Mouse (Mus musculus) kidney, embryonic 14.5 days (tissue): ENCODE data around the gene Nr6a1. TPM values are rescaled to one million over a fixed set of nuclear protein-coding genes. Genes with fewer than 3 reads are reported as not detected.

Experiments used
- ATAC-seq: fragments of 200-750 bp; cut with Nextera tagmentation; 2 replicates; pipeline ENCODE4 v1.8.0; 2017; ENCODE audit warnings: moderate number of reproducible peaks, mild to moderate bottlenecking, moderate TSS enrichment, moderate library complexity; ENCODE audit not compliant: low FRiP score, low TSS enrichment
- H3K27ac ChIP-seq: fragments of 300-500 bp; sonication (generic); 2 replicates; pipeline ENCODE4 v1.5.1; 2014; ENCODE audit warnings: low read depth, mild to moderate bottlenecking, low read length, moderate library complexity, mixed read lengths
- H3K27me3 ChIP-seq: fragments of 300-500 bp; sonication (generic); 2 replicates; pipeline ENCODE4 v1.6.1; 2014; ENCODE audit warnings: mild to moderate bottlenecking, low read length; ENCODE audit not compliant: control insufficient read depth, insufficient read depth
- H3K36me3 ChIP-seq: fragments of 300-500 bp; sonication (generic); 2 replicates; pipeline ENCODE4 v1.6.1; 2014; ENCODE audit warnings: low read length, mixed read lengths; ENCODE audit not compliant: control insufficient read depth, insufficient read depth
- H3K4me1 ChIP-seq: fragments of 300-500 bp; sonication (generic); 2 replicates; pipeline ENCODE4 v1.6.1; 2014; ENCODE audit warnings: low read length, mixed read lengths; ENCODE audit not compliant: control insufficient read depth, insufficient read depth
- H3K4me2 ChIP-seq: fragments of 300-500 bp; sonication (generic); replicated peaks from 2 replicates; pipeline ENCODE4 v1.6.1; 2014; ENCODE audit warnings: low read depth, mild to moderate bottlenecking, low read length
- H3K4me3 ChIP-seq: fragments of 300-500 bp; sonication (generic); 2 replicates; pipeline ENCODE4 v1.5.1; 2014; ENCODE audit warnings: mild to moderate bottlenecking, low read length
- H3K9ac ChIP-seq: fragments of 300-500 bp; sonication (generic); 2 replicates; pipeline ENCODE4 v1.6.1; 2014; ENCODE audit warnings: low read depth, mild to moderate bottlenecking, low read length, moderate library complexity
- H3K9me3 ChIP-seq: fragments of 300-500 bp; sonication (generic); 2 replicates; pipeline ENCODE4 v1.6.1; 2016; ENCODE audit warnings: low read length; ENCODE audit not compliant: control insufficient read depth
- WGBS: fragments of 180-500 bp; shearing (Covaris S2); extraction: QIAGEN DNeasy Blood & Tissue Kit; methylation state at CpG from one replicate; pipeline ENCODE4 v1.1.7; 2014; 5-methylcytosine and 5-hydroxymethylcytosine counted together
- polyA plus RNA-seq: library from polyadenylated mRNA; unstranded; fragments of >200 nt; fragmentation: Nextera tagmentation; extraction: Ambion mirVana; gene quantifications from 2 replicates; pipeline ENCODE4 v1.2.1, GENCODE M21; 2014

The Nr6a1 gene
- 1.1 and 1.4 TPM in 2 replicates for polyA plus RNA-seq

GRCm38 (mm10) chr2:38927115-38927979 lies at the start of gene Nr6a1:
TSS of gene Nr6a1 (minus strand) at chr2:38927688.
- Histone ChIP-seq H3K27me3 (no peaks in the 10 kb centered on the region; the same call in 1 of the 2 replicates), H3K4me3 (peak within 1 kb of the TSS; percentile 87), H3K36me3 (no peaks in the 10 kb centered on the region), H3K9ac (peak within 1 kb of the TSS; percentile 23; the same call in 1 of the 2 replicates), H3K4me1 (peaks cover 17% of the 10 kb centered on the region; the same call in 1 of the 2 replicates), H3K4me2 (peak within 1 kb of the TSS; percentile 75), H3K9me3 (no peaks in the 10 kb centered on the region), H3K27ac (peak within 1 kb of the TSS; percentile 51; the same call in 1 of the 2 replicates)
- WGBS, result 3% methylated on average over 19 of the region's 19 CpGs
- ATAC-seq, result peak; percentile 45

- no peak for ATAC-seq
- Histone ChIP-seq H3K27ac (no peak overlapping the region), H3K9me3 (no peaks in the 10 kb centered on the region), H3K4me3 (no peak overlapping the region), H3K36me3 (no peaks in the 10 kb centered on the region), H3K4me1 (no peaks in the 10 kb centered on the region), H3K4me2 (no peak overlapping the region), H3K9ac (no peak overlapping the region), H3K27me3 (no peaks in the 10 kb centered on the region)
- 84% methylated on average over 21 of the region's 21 CpGs for WGBS
Observed at GRCm38 (mm10) chr2:38975941-38976805, 48.7 kb upstream of the Nr6a1 start.

- Histone ChIP-seq H3K4me1 (no peaks in the 10 kb centered on the region), H3K4me3 (no peak overlapping the region), H3K4me2 (no peak overlapping the region), H3K27me3 (no peaks in the 10 kb centered on the region), H3K36me3 (no peaks in the 10 kb centered on the region), H3K9ac (no peak overlapping the region), H3K27ac (no peak overlapping the region), H3K9me3 (no peaks in the 10 kb centered on the region)
- ATAC-seq, result no peak
- WGBS, result 74% methylated on average over 3 of the region's 3 CpGs
Observed at GRCm38 (mm10) chr2:38975181-38975580, 47.7 kb upstream of the Nr6a1 start.

GRCm38 (mm10) chr2:38974171-38974570 lies 46.7 kb upstream of the Nr6a1 start:
- ATAC-seq, result no peak
- Histone ChIP-seq H3K9me3 (no peaks in the 10 kb centered on the region), H3K27ac (no peak overlapping the region), H3K36me3 (no peaks in the 10 kb centered on the region), H3K27me3 (no peaks in the 10 kb centered on the region), H3K4me2 (no peak overlapping the region), H3K4me1 (no peaks in the 10 kb centered on the region), H3K9ac (no peak overlapping the region), H3K4me3 (no peak overlapping the region)
- WGBS, result 48% methylated on average over 2 of the region's 2 CpGs

GRCm38 (mm10) chr2:38973701-38974100 lies 46.2 kb upstream of the Nr6a1 start:
- H3K27me3 ChIP-seq, result no peaks in the 10 kb centered on the region
- H3K9me3 ChIP-seq, result no peaks in the 10 kb centered on the region
- H3K4me2 ChIP-seq, result no peak overlapping the region
- no peaks in the 10 kb centered on the region for H3K4me1 ChIP-seq
- no peaks in the 10 kb centered on the region for H3K36me3 ChIP-seq
- no peak for ATAC-seq
- H3K9ac ChIP-seq, result no peak overlapping the region
- no peak overlapping the region for H3K27ac ChIP-seq
- no peak overlapping the region for H3K4me3 ChIP-seq
- 81% methylated on average over 7 of the region's 7 CpGs for WGBS

- H3K36me3 ChIP-seq, result no peaks in the 10 kb centered on the region
- H3K27me3 ChIP-seq, result no peaks in the 10 kb centered on the region
- WGBS, result 24% methylated on average over 2 of the region's 2 CpGs
- H3K4me2 ChIP-seq, result no peak overlapping the region
- no peak overlapping the region for H3K27ac ChIP-seq
- ATAC-seq, result no peak
- H3K9ac ChIP-seq, result no peak overlapping the region
- H3K9me3 ChIP-seq, result no peaks in the 10 kb centered on the region
- H3K4me1 ChIP-seq, result no peaks in the 10 kb centered on the region
- H3K4me3 ChIP-seq, result no peak overlapping the region
Observed at GRCm38 (mm10) chr2:38973223-38973622, 45.7 kb upstream of the Nr6a1 start.

GRCm38 (mm10) chr2:38970057-38970456 lies 42.6 kb upstream of the Nr6a1 start:
- no peaks in the 10 kb centered on the region for H3K36me3 ChIP-seq
- 78% methylated on average over 5 of the region's 5 CpGs for WGBS
- no peaks in the 10 kb centered on the region for H3K27me3 ChIP-seq
- no peak overlapping the region for H3K9ac ChIP-seq
- no peaks in the 10 kb centered on the region for H3K4me1 ChIP-seq
- no peak overlapping the region for H3K27ac ChIP-seq
- ATAC-seq, result no peak
- no peaks in the 10 kb centered on the region for H3K9me3 ChIP-seq
- H3K4me3 ChIP-seq, result no peak overlapping the region
- H3K4me2 ChIP-seq, result no peak overlapping the region

- 90% methylated on average over 2 of the region's 2 CpGs for WGBS
- H3K27me3 ChIP-seq, result no peaks in the 10 kb centered on the region
- no peak overlapping the region for H3K4me3 ChIP-seq
- H3K36me3 ChIP-seq, result no peaks in the 10 kb centered on the region
- no peak overlapping the region for H3K9ac ChIP-seq
- H3K27ac ChIP-seq, result no peak overlapping the region
- H3K4me2 ChIP-seq, result no peak overlapping the region
- no peaks in the 10 kb centered on the region for H3K9me3 ChIP-seq
- no peaks in the 10 kb centered on the region for H3K4me1 ChIP-seq
- ATAC-seq, result no peak
Observed at GRCm38 (mm10) chr2:38969650-38970049, 42.2 kb upstream of the Nr6a1 start.
